Mouse (Mus musculus) liver, adult 2 months (tissue): Measurements from ENCODE around the gene Slc6a5. TPM values are rescaled to one million over a fixed set of nuclear protein-coding genes. Genes with fewer than 3 reads are reported as not detected.

ENCODE experiments used
- DNase-seq: peaks from one replicate; pipeline ENCODE4 v3.0.0-alpha.2; 2011; ENCODE audit warnings: low read depth, low spot score; ENCODE audit errors: extremely low read depth
- H3K27ac ChIP-seq: fragments of 200-500 bp; replicated peaks from 2 replicates; pipeline ENCODE4 v1.5.1; 2012; ENCODE audit warnings: low read depth, mild to moderate bottlenecking, control low read depth, inconsistent platforms, low read length; ENCODE audit not compliant: insufficient read depth
- H3K27me3 ChIP-seq: fragments of 200-500 bp; 2 replicates; pipeline ENCODE4 v1.6.1; 2012; ENCODE audit warnings: mild to moderate bottlenecking, moderate library complexity, low read length, inconsistent platforms; ENCODE audit not compliant: control insufficient read depth, insufficient read depth
- H3K36me3 ChIP-seq: fragments of 200-500 bp; 2 replicates; pipeline ENCODE4 v1.6.1; 2012; ENCODE audit warnings: low read length, inconsistent platforms; ENCODE audit not compliant: control insufficient read depth, insufficient read depth
- H3K4me1 ChIP-seq: fragments of 200-500 bp; 2 replicates; pipeline ENCODE4 v1.6.1; 2011; ENCODE audit warnings: low read length; ENCODE audit not compliant: control insufficient read depth, insufficient read depth
- H3K4me3 ChIP-seq: fragments of 200-500 bp; 2 replicates; pipeline ENCODE4 v1.5.1; 2011; ENCODE audit warnings: low read depth, mild to moderate bottlenecking, control low read depth, low read length, moderate library complexity; ENCODE audit not compliant: insufficient read depth
- H3K79me2 ChIP-seq: fragments of 200-500 bp; 2 replicates; pipeline ENCODE4 v1.6.1; 2012; ENCODE audit warnings: inconsistent platforms, mild to moderate bottlenecking, low read length, moderate library complexity; ENCODE audit not compliant: control insufficient read depth, insufficient read depth
- H3K9ac ChIP-seq: fragments of 200-500 bp; 2 replicates; pipeline ENCODE4 v1.6.1; 2012; ENCODE audit warnings: low read depth, mild to moderate bottlenecking, control low read depth, inconsistent platforms, low read length
- CTCF ChIP-seq: fragments of 200-500 bp; IDR thresholded peaks from 2 replicates; pipeline ENCODE4 v1.5.1; 2011; ENCODE audit warnings: low read depth, low read length, control low read depth
- POLR2A ChIP-seq: fragments of 200-500 bp; IDR thresholded peaks from 2 replicates; pipeline ENCODE4 v1.6.1; 2011; ENCODE audit warnings: low read length, control low read depth; ENCODE audit not compliant: insufficient read depth; ENCODE audit errors: extremely low read depth
- WGBS: fragments of 180-500 bp; shearing (Covaris S2); methylation state at CpG from one replicate; pipeline ENCODE4 v1.1.7; 2018; 5-methylcytosine and 5-hydroxymethylcytosine counted together
- polyA plus RNA-seq: library from polyadenylated mRNA; depleted of rRNA; stranded (reverse); fragments of >200 nt; gene quantifications from 2 replicates; pipeline ENCODE4 v1.2.3, GENCODE M21; 2012; rRNA removed
- total RNA-seq: library from RNA; depleted of rRNA; stranded (reverse); fragments of >200 nt; gene quantifications from 2 replicates; pipeline ENCODE4 v1.2.3, GENCODE M21; 2014; rRNA removed

Slc6a5 gene
- total RNA-seq (not detected in 2 replicates), polyA plus RNA-seq (not detected in 2 replicates)

GRCm38 (mm10) chr7:49909850-49910249, at the start of gene Slc6a5:
TSS of gene Slc6a5 (plus strand) at chr7:49910146.
- H3K4me1 ChIP-seq = peaks cover 2% of the 10 kb centered on the region; the same call in 1 of the 2 replicates
- 2% methylated on average over 15 of the region's 15 CpGs for WGBS
- no peak for TF ChIP-seq CTCF
- no peak for TF ChIP-seq POLR2A
- no peaks in the 10 kb centered on the region for H3K79me2 ChIP-seq
- no peak within 1 kb of the TSS for H3K9ac ChIP-seq
- no peak for DNase-seq
- H3K27me3 ChIP-seq = peaks cover 33% of the 10 kb centered on the region
- H3K27ac ChIP-seq = no peak within 1 kb of the TSS
- no peak within 1 kb of the TSS for H3K4me3 ChIP-seq
- no peaks in the 10 kb centered on the region for H3K36me3 ChIP-seq

GRCm38 (mm10) chr7:49861196-49861595, 48.8 kb upstream of the Slc6a5 start:
- TF ChIP-seq CTCF (no peak), POLR2A (no peak)
- no peak for DNase-seq
- WGBS = 98% methylated on average over 2 of the region's 2 CpGs
- Histone ChIP-seq H3K79me2 (no peaks in the 10 kb centered on the region), H3K4me3 (no peak overlapping the region), H3K36me3 (peaks cover 12% of the 10 kb centered on the region), H3K9ac (no peak overlapping the region), H3K27ac (no peak overlapping the region), H3K27me3 (no peaks in the 10 kb centered on the region), H3K4me1 (no peaks in the 10 kb centered on the region)

GRCm38 (mm10) chr7:49863753-49864152, 46.2 kb upstream of the Slc6a5 start:
- Histone ChIP-seq H3K9ac (no peak overlapping the region), H3K79me2 (no peaks in the 10 kb centered on the region), H3K4me3 (no peak overlapping the region), H3K36me3 (peaks cover 6% of the 10 kb centered on the region; the same call in 1 of the 2 replicates), H3K27ac (no peak overlapping the region), H3K27me3 (no peaks in the 10 kb centered on the region), H3K4me1 (no peaks in the 10 kb centered on the region)
- 84% methylated on average over 3 of the region's 3 CpGs for WGBS
- TF ChIP-seq CTCF (no peak), POLR2A (no peak)
- DNase-seq = no peak

GRCm38 (mm10) chr7:49869656-49870055, 40.3 kb upstream of the Slc6a5 start:
- TF ChIP-seq POLR2A (no peak), CTCF (no peak)
- Histone ChIP-seq H3K4me1 (no peaks in the 10 kb centered on the region), H3K27me3 (no peaks in the 10 kb centered on the region), H3K4me3 (no peak overlapping the region), H3K9ac (no peak overlapping the region), H3K27ac (no peak overlapping the region), H3K79me2 (no peaks in the 10 kb centered on the region), H3K36me3 (no peaks in the 10 kb centered on the region)
- 64% methylated on average over 5 of the region's 5 CpGs for WGBS
- no peak for DNase-seq

- TF ChIP-seq POLR2A = no peak
- no peak for TF ChIP-seq CTCF
- DNase-seq = no peak
- H3K4me1 ChIP-seq = no peaks in the 10 kb centered on the region
- no peak overlapping the region for H3K4me3 ChIP-seq
- no peaks in the 10 kb centered on the region for H3K79me2 ChIP-seq
- H3K9ac ChIP-seq = no peak overlapping the region
- no peaks in the 10 kb centered on the region for H3K27me3 ChIP-seq
- H3K27ac ChIP-seq = no peak overlapping the region
- WGBS = 73% methylated on average over 3 of the region's 3 CpGs
- no peaks in the 10 kb centered on the region for H3K36me3 ChIP-seq
These were observed 39.7 kb upstream of the Slc6a5 start for GRCm38 (mm10) chr7:49870276-49870675.

- H3K27ac ChIP-seq = no peak overlapping the region
- no peaks in the 10 kb centered on the region for H3K4me1 ChIP-seq
- H3K9ac ChIP-seq = no peak overlapping the region
- no peak for DNase-seq
- no peak overlapping the region for H3K4me3 ChIP-seq
- H3K36me3 ChIP-seq = no peaks in the 10 kb centered on the region
- TF ChIP-seq CTCF (no peak), POLR2A (no peak)
- no peaks in the 10 kb centered on the region for H3K27me3 ChIP-seq
- H3K79me2 ChIP-seq = no peaks in the 10 kb centered on the region
- WGBS = 69% methylated on average over 5 of the region's 5 CpGs
These were observed 32.6 kb upstream of the Slc6a5 start for GRCm38 (mm10) chr7:49877307-49877706.
